ENCODE assay signal across 8 mouse cellular contexts in the genomic region with DNA sequence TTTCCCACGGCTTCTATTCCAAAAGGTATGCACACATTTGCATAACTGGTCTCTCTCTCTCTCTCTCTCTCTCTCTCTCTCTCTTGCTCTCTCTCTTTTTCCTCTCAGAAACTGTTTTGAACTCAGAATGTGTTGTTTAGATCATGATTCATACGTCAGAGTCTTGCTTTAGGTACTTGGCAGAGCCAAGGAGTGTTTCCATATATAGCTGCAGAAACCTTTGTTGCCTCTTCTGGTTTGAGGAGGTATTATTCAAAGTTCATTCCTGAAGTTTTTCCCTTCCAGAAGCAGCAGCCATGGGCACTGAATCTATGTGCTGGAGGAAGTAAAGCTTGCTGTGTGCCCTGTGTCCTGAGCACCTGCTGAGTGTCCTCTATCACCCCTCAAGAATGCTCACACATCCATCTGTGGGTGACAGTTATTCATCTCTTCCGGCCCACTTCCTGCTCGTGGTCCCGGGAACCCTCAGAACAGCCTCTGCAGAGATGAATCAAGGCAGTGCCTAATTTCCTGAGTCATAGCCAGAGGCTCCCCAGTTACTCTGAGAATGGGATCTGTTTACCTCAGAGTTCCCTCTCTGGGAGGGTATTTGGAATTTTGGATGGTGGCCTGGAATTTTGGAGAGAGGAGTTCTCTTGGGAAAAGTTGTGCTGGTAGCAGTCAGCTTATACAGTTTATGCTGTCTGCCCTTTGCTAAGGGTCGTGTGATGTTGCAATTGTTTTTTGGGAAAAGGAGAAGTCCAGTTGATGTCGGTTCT.
DNase-seq lines count a peak whose midpoint lies in the region; ATAC-seq and TF ChIP-seq lines count a peak whose summit lies in the region.

No protein-coding gene starts in this region.

- no peaks in the 10 kb centered on the region for H3K27me3 ChIP-seq in forebrain, embryonic 14.5 days (replicated peaks; ENCODE audit: control insufficient read depth, insufficient read depth, low read length)
- H3K27me3 ChIP-seq in forebrain, embryonic 11.5 days (ENCODE audit: control insufficient read depth, insufficient read depth, low read length), result no peaks in the 10 kb centered on the region
- H3K27me3 ChIP-seq in thymus, adult 2 months (ENCODE audit: control insufficient read depth, insufficient read depth, low read length), result no peaks in the 10 kb centered on the region

- no peak for ATAC-seq in forebrain, embryonic 14.5 days
- no peak for ATAC-seq in forebrain, embryonic 11.5 days (replicated peaks; ENCODE audit: low FRiP score)

- WGBS in forebrain, embryonic 14.5 days, result 71% methylated on average over 7 of the region's 7 CpGs
- 78% methylated on average over 7 of the region's 7 CpGs for WGBS in forebrain, embryonic 11.5 days
- 7% methylated on average over 7 of the region's 7 CpGs for WGBS in thymus, adult 2 months

- H3K9me3 ChIP-seq in forebrain, embryonic 14.5 days (replicated peaks; ENCODE audit: control insufficient read depth, low read length), result no peaks in the 10 kb centered on the region
- no peaks in the 10 kb centered on the region for H3K9me3 ChIP-seq in forebrain, embryonic 11.5 days (ENCODE audit: control insufficient read depth, low read length)

- no peaks in the 10 kb centered on the region for H3K36me3 ChIP-seq in forebrain, embryonic 14.5 days (ENCODE audit: control insufficient read depth, insufficient read depth, low read length)
- H3K36me3 ChIP-seq in forebrain, embryonic 11.5 days (ENCODE audit: control insufficient read depth, insufficient read depth, low read length), result no peaks in the 10 kb centered on the region
- H3K36me3 ChIP-seq in thymus, adult 2 months (ENCODE audit: control insufficient read depth, insufficient read depth, low read length), result no peaks in the 10 kb centered on the region

- no peak overlapping the region for H3K27ac ChIP-seq in forebrain, embryonic 14.5 days (ENCODE audit: low read depth, low read length)
- H3K27ac ChIP-seq in forebrain, embryonic 11.5 days (ENCODE audit: low read depth, low read length), result no peak overlapping the region
- peak overlapping the region; percentile 19; the same call in 1 of the 2 replicates for H3K27ac ChIP-seq in thymus, adult 2 months (ENCODE audit: control insufficient read depth, insufficient read depth, low read length)

- peak; percentile 14 for DNase-seq in forebrain, embryonic 14.5 days (ENCODE audit: low spot score)
- DNase-seq in forebrain, embryonic 11.5 days (ENCODE audit: low spot score), result no peak
- DNase-seq in urinary bladder, postnatal 14 days (ENCODE audit: low spot score), result peak; percentile 24
- no peak for DNase-seq in urinary bladder, postnatal 10 days (ENCODE audit: low spot score)
- peak; percentile 39 for DNase-seq in kidney, postnatal 14 days
- DNase-seq in thymus, adult 2 months, result peak; percentile 48
- DNase-seq in MN1 (ENCODE audit: low spot score), result no peak
- no peak for DNase-seq in spleen, adult 18-20 months

- no peak for TF ChIP-seq CTCF in thymus, adult 2 months (IDR thresholded peaks at IDR 0.05; ENCODE audit: borderline replicate concordance, control insufficient read depth, extremely low read depth, insufficient read depth, low read length, poor library complexity)

- H3K9ac ChIP-seq in forebrain, embryonic 14.5 days (ENCODE audit: low read length), result no peak overlapping the region
- H3K9ac ChIP-seq in forebrain, embryonic 11.5 days (ENCODE audit: low read length), result no peak overlapping the region

- no peaks in the 10 kb centered on the region for H3K4me1 ChIP-seq in forebrain, embryonic 14.5 days (ENCODE audit: control insufficient read depth, insufficient read depth, low read length)
- no peaks in the 10 kb centered on the region for H3K4me1 ChIP-seq in forebrain, embryonic 11.5 days (replicated peaks; ENCODE audit: control insufficient read depth, insufficient read depth, low read length)
- peaks cover 8% of the 10 kb centered on the region for H3K4me1 ChIP-seq in thymus, adult 2 months (replicated peaks; ENCODE audit: control insufficient read depth, insufficient read depth, low read length)

- TF ChIP-seq POLR2A in thymus, adult 2 months (IDR thresholded peaks at IDR 0.05; ENCODE audit: control insufficient read depth, extremely low read depth, insufficient read depth, low read length, poor library complexity), result no peak

- H3K4me2 ChIP-seq in forebrain, embryonic 14.5 days (ENCODE audit: low read length), result no peak overlapping the region
- no peak overlapping the region for H3K4me2 ChIP-seq in forebrain, embryonic 11.5 days (ENCODE audit: low read depth, low read length, severe bottlenecking)

- no peak overlapping the region for H3K4me3 ChIP-seq in forebrain, embryonic 14.5 days (ENCODE audit: low read depth, low read length)
- H3K4me3 ChIP-seq in forebrain, embryonic 11.5 days (ENCODE audit: low read depth, low read length), result no peak overlapping the region
- no peak overlapping the region for H3K4me3 ChIP-seq in thymus, adult 2 months (ENCODE audit: control insufficient read depth, insufficient read depth, low read length)

Comparison
In these comparisons a context has a peak if more than half of its experiments do, and no peak if none do; other contexts are left out.
1. DNase-seq: peak in forebrain, embryonic 14.5 days (single experiment), urinary bladder, postnatal 14 days (single experiment), kidney, postnatal 14 days (single experiment) and thymus, adult 2 months (single experiment); none in forebrain, embryonic 11.5 days (single experiment), urinary bladder, postnatal 10 days (single experiment), MN1 (single experiment) and spleen, adult 18-20 months (0 of 2).